Mouse (Mus musculus) spleen, adult 2 months (tissue): ENCODE results near the gene G2e3. TPM values are rescaled to one million over a fixed set of nuclear protein-coding genes. Genes with fewer than 3 reads are reported as not detected.

Experiments
- DNase-seq, 2 experiments: peaks; one replicate each; pipeline versions ENCODE4 v3.0.0 to v3.0.0-alpha.2; 2012 to 2021; ENCODE audit warnings: low spot score in 2 of 2, low read depth in 1 of 2
- H3K27ac ChIP-seq: fragments of 200-500 bp; 2 replicates; pipeline ENCODE4 v1.5.1; 2012; ENCODE audit warnings: low read length, inconsistent platforms; ENCODE audit not compliant: insufficient read depth
- H3K27me3 ChIP-seq: fragments of 200-500 bp; 2 replicates; pipeline ENCODE4 v1.6.1; 2012; ENCODE audit warnings: mild to moderate bottlenecking, moderate library complexity, low read length, inconsistent platforms; ENCODE audit not compliant: control insufficient read depth, insufficient read depth
- H3K36me3 ChIP-seq: fragments of 200-500 bp; 2 replicates; pipeline ENCODE4 v1.6.1; 2012; ENCODE audit warnings: mild to moderate bottlenecking, low read length, inconsistent platforms; ENCODE audit not compliant: control insufficient read depth, insufficient read depth
- H3K4me1 ChIP-seq: fragments of 200-500 bp; 2 replicates; pipeline ENCODE4 v1.6.1; 2011; ENCODE audit warnings: inconsistent platforms; ENCODE audit not compliant: control insufficient read depth, insufficient read depth, insufficient read length
- H3K4me3 ChIP-seq: fragments of 200-500 bp; 2 replicates; pipeline ENCODE4 v1.5.1; 2011; ENCODE audit warnings: mild to moderate bottlenecking, inconsistent platforms; ENCODE audit not compliant: insufficient read depth, insufficient read length; ENCODE audit errors: extremely low read depth
- CTCF ChIP-seq: fragments of 200-500 bp; IDR thresholded peaks from 2 replicates; pipeline ENCODE4 v1.5.1; 2011; ENCODE audit warnings: mild to moderate bottlenecking, inconsistent platforms; ENCODE audit not compliant: insufficient read depth, insufficient read length, insufficient replicate concordance; ENCODE audit errors: extremely low read depth
- POLR2A ChIP-seq: fragments of 200-500 bp; IDR thresholded peaks from 2 replicates; pipeline ENCODE4 v1.6.1; 2011; ENCODE audit warnings: low read depth, low read length, inconsistent platforms
- WGBS: fragments of 180-500 bp; shearing (Covaris S2); methylation state at CpG from one replicate; pipeline ENCODE4 v1.1.7; 2018; 5-methylcytosine and 5-hydroxymethylcytosine counted together
- polyA plus RNA-seq: library from polyadenylated mRNA; depleted of rRNA; stranded (reverse); fragments of >200 nt; gene quantifications from 2 replicates; pipeline ENCODE4 v1.2.3, GENCODE M21; 2012

G2e3 gene
- polyA plus RNA-seq, 1 experiment = 0.84 TPM

DNA sequence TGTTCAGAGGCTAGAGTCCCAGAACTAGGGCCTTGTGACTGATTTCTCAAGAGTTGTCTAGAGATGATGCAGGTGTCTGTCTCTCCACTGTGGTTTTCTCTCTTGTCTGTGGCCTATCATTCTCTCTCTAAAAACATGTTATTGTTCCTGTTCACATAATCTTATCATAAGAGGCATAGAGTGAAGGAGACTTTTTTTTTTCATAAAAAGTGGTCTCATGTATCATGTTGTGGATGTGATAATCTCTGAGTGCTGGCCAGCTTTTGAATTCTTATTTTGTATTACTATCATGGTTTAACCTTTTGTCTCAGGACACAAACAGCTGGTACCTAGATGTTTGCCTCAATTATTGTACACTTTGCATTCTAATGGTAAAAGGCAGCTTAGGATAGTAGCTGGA is 13.4 kb downstream of the G2e3 start:
- no peaks in the 10 kb centered on the region for H3K4me1 ChIP-seq
- no peak overlapping the region for H3K27ac ChIP-seq
- H3K27me3 ChIP-seq = no peaks in the 10 kb centered on the region
- peaks cover 21% of the 10 kb centered on the region for H3K36me3 ChIP-seq
- no peak for TF ChIP-seq CTCF
- TF ChIP-seq POLR2A = no peak
- no peak overlapping the region for H3K4me3 ChIP-seq
- DNase-seq = no peak

DNA sequence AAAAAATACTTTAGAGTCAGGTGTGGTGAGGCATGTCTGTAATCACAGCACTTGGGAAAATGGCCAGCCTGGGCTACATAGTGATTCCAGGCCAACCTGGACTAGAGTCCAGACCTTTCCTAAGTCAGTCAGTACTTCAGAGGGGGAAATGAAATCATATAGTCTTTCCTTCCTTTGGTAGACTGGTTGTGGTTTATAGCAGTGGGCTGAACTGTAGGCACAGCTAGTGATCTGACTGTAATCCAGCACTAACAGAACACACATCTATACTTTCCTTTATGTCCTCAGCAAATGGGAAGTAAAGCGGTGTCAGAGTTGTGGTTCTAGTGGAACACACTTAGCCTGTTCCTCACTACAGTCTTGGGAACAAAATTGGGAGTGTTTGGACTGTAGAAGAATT is 15.0 kb downstream of the G2e3 start:
- Histone ChIP-seq H3K4me3 (no peak overlapping the region), H3K4me1 (no peaks in the 10 kb centered on the region), H3K36me3 (peaks cover 21% of the 10 kb centered on the region), H3K27ac (no peak overlapping the region), H3K27me3 (no peaks in the 10 kb centered on the region)
- WGBS = 100% methylated on average over 1 of the region's 1 CpGs
- no peak for DNase-seq
- TF ChIP-seq CTCF (no peak), POLR2A (no peak)

DNA sequence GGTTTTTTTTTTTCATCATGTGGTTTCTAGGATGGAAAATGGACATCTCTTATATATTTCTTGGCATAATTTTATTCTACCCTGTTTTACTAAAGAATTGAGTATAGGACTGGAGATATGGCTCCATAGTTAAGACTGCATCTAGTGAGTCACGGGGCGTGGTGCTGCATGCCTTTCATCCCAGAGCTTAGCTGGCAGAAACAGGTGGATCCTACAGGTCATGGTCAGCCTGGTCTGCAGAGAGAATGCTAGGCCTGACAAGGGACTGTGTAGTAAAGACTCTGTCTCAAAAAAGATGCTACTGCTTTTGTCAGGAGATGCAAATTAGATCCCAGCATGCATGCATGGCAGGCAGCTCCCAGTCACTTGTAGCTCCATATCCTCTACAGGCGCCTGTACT is 20.6 kb downstream of the G2e3 start:
- DNase-seq = no peak
- Histone ChIP-seq H3K36me3 (peaks cover 10% of the 10 kb centered on the region), H3K27me3 (no peaks in the 10 kb centered on the region), H3K27ac (no peak overlapping the region), H3K4me3 (no peak overlapping the region), H3K4me1 (no peaks in the 10 kb centered on the region)
- TF ChIP-seq POLR2A = no peak
- TF ChIP-seq CTCF = no peak
- 97% methylated on average over 3 of the region's 3 CpGs for WGBS

DNA sequence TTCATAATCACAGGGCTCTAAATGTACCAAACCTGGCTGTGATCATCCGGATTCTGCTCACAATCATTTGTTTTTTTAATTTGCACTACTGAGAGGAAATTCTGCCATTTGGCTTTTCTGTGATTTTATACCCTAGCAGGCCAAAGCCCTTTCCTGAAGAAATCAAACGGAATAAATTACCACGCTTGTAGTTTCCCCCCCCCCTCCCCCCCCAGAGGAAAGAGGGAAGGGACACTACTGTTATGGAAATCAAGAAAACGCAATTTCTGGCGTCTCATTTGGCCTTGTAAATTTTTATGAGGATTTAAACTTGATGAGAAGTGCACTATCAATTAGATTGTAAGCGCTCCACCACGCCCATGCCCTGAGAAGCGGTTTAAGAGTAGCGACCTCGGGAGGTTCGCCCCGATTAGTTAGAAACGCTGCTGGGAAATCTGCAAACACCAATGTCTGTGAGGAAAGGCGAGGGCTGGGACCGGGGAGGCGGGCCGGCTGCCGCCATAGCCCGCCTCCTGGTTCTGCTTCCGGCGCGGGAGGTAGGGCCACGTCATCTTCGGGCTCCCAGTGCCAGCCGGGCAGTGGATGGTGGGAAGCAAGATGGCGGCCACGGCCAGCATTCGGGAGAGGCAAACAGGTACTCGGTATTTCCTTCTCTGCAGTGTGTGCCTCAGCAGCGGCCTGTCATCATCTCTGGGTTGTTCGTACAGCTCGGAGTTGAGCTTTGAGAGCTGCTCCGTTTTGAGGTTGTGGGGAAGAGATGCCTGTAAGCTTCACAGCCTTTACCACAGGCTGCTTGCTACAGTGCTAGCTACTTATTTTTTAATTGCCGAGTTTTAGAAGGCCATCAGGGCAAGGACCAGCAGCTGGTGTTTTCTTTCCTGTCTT is 29.4 kb downstream of the G2e3 start, which contains the start of gene Scfd1:
TSS of gene Scfd1 (plus strand) at position 508 of the 885 bp plus-strand sequence.
- Histone ChIP-seq H3K4me1 (no peaks in the 10 kb centered on the region), H3K27me3 (no peaks in the 10 kb centered on the region), H3K4me3 (peak within 1 kb of the TSS; percentile 92), H3K27ac (peak within 1 kb of the TSS; percentile 88), H3K36me3 (peaks cover 2% of the 10 kb centered on the region; the same call in 1 of the 2 replicates)
- under 1% methylated on average over 34 of the region's 34 CpGs for WGBS
- peak; percentile 85 for TF ChIP-seq POLR2A
- no peak for TF ChIP-seq CTCF
- DNase-seq = peak; percentile 87 to 88

DNA sequence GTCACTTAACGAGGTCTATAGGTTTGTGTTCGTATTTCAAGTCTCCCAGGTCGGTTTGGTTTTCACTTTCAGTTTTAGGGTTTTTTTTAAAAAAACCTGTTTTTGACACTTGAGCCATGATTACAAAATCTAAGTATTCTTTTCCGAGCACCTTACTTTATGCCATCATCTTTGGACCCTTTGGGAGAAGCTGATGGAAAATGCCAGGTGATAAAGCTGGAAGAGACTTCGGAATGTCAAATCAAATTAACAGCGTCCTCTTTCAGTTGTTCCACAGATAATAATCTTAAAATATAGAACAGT is 30.0 kb downstream of the G2e3 start:
- H3K36me3 ChIP-seq = peaks cover 2% of the 10 kb centered on the region; the same call in 1 of the 2 replicates
- no peaks in the 10 kb centered on the region for H3K27me3 ChIP-seq
- WGBS = 11% methylated on average over 6 of the region's 6 CpGs
- H3K27ac ChIP-seq = peak overlapping the region; percentile 88
- DNase-seq = no peak
- no peak for TF ChIP-seq CTCF
- TF ChIP-seq POLR2A = no peak
- H3K4me3 ChIP-seq = peak overlapping the region; percentile 92
- no peaks in the 10 kb centered on the region for H3K4me1 ChIP-seq

DNA sequence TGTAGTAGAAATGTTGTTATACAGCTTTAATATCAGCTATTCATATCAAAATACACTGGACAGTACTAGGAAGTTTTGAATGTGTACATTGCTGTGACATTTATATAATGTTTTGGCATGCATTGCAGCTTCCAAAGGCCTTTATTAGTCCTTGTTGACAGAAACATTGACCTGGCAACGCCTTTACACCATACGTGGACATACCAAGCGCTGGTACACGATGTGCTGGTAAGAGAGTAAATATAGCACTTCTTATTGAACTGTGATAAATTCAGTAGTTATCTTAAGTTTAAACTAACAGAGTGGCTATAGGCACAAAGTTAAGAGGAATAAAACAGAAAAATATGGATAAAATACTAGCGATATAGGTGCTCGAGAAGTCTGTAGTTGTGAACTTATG is 52.0 kb downstream of the G2e3 start:
- TF ChIP-seq POLR2A (no peak), CTCF (no peak)
- no peaks in the 10 kb centered on the region for H3K27me3 ChIP-seq
- no peak overlapping the region for H3K27ac ChIP-seq
- peaks cover 36% of the 10 kb centered on the region for H3K36me3 ChIP-seq
- no peaks in the 10 kb centered on the region for H3K4me1 ChIP-seq
- H3K4me3 ChIP-seq = no peak overlapping the region
- WGBS = 97% methylated on average over 6 of the region's 6 CpGs
- no peak for DNase-seq

DNA sequence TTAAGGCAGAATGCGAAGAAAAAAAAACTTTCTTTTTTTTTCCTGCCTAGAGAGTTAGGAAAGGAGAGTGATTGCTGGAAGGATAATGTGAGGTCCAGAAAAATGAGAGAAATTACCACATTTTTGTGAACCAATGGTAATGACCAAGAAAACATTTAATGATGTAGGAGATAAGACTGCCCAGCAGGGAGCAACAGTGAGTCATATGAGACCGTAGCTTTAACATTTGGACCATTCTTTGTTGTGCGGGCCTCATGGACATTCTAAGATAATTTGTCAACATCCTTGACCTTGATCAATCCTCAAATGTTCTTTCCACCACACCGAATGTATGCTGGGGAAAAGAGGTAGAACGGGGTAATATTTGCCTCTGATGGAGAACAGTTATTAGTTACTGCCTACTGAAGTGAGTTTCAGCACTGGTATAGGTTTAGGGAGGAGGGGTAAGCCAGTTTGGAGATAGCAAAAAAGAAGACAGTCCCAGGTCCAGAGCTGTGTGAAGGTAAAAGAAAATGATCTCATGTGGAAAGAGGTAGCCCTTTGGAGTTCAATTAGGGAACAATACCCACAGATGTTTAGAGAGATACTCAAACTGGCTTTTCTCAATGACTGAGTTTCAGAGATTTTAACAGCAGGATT is 54.3 kb downstream of the G2e3 start:
- Histone ChIP-seq H3K36me3 (peaks cover 29% of the 10 kb centered on the region), H3K27me3 (no peaks in the 10 kb centered on the region), H3K4me1 (no peaks in the 10 kb centered on the region), H3K4me3 (no peak overlapping the region), H3K27ac (no peak overlapping the region)
- DNase-seq = no peak
- WGBS = 83% methylated on average over 5 of the region's 5 CpGs
- no peak for TF ChIP-seq POLR2A
- no peak for TF ChIP-seq CTCF
